Mouse (Mus musculus) intestine, embryonic 15.5 days (tissue): Measurements from ENCODE around the gene Amer2. TPM values are rescaled to one million over a fixed set of nuclear protein-coding genes. Genes with fewer than 3 reads are reported as not detected.
"Not testable (repeated sequence)": the region's sequence is repeated elsewhere in the genome, so short reads cannot be mapped to it uniquely, and the experiment has no call there.

Experiments
- ATAC-seq: fragments of 200-750 bp; cut with Nextera tagmentation; 2 replicates; pipeline ENCODE4 v1.8.0; 2017; ENCODE audit warnings: moderate TSS enrichment, moderate library complexity
- H3K27ac ChIP-seq: fragments of 300-500 bp; sonication (generic); 2 replicates; pipeline ENCODE4 v1.5.1; 2015; ENCODE audit warnings: mild to moderate bottlenecking, inconsistent platforms
- H3K27me3 ChIP-seq: fragments of 300-500 bp; sonication (generic); replicated peaks from 2 replicates; pipeline ENCODE4 v1.6.1; 2015; ENCODE audit warnings: inconsistent platforms
- H3K36me3 ChIP-seq: fragments of 300-500 bp; sonication (generic); 2 replicates; pipeline ENCODE4 v1.6.1; 2015; ENCODE audit warnings: inconsistent platforms
- H3K4me1 ChIP-seq: fragments of 300-500 bp; sonication (generic); replicated peaks from 2 replicates; pipeline ENCODE4 v1.6.1; 2015; ENCODE audit warnings: inconsistent platforms
- H3K4me2 ChIP-seq: fragments of 300-500 bp; sonication (generic); replicated peaks from 2 replicates; pipeline ENCODE4 v1.6.1; 2015; ENCODE audit warnings: mild to moderate bottlenecking, inconsistent platforms
- H3K4me3 ChIP-seq: fragments of 300-500 bp; sonication (generic); replicated peaks from 2 replicates; pipeline ENCODE4 v1.5.1; 2015; ENCODE audit warnings: inconsistent platforms
- H3K9ac ChIP-seq: fragments of 300-500 bp; sonication (generic); 2 replicates; pipeline ENCODE4 v1.6.1; 2015; ENCODE audit warnings: inconsistent platforms
- H3K9me3 ChIP-seq: fragments of 300-500 bp; sonication (generic); 2 replicates; pipeline ENCODE4 v1.6.1; 2016; ENCODE audit warnings: inconsistent platforms
- WGBS: fragments of 180-500 bp; shearing (Covaris S2); methylation state at CpG from one replicate; pipeline ENCODE4 v1.1.7; 2015; 5-methylcytosine and 5-hydroxymethylcytosine counted together
- polyA plus RNA-seq: library from polyadenylated mRNA; unstranded; fragments of >200 nt; fragmentation: Nextera tagmentation; extraction: Ambion mirVana; gene quantifications from 2 replicates; pipeline ENCODE4 v1.2.1, GENCODE M21; 2015

Gene Amer2
- 1.5 TPM in 2 replicates for polyA plus RNA-seq

DNA sequence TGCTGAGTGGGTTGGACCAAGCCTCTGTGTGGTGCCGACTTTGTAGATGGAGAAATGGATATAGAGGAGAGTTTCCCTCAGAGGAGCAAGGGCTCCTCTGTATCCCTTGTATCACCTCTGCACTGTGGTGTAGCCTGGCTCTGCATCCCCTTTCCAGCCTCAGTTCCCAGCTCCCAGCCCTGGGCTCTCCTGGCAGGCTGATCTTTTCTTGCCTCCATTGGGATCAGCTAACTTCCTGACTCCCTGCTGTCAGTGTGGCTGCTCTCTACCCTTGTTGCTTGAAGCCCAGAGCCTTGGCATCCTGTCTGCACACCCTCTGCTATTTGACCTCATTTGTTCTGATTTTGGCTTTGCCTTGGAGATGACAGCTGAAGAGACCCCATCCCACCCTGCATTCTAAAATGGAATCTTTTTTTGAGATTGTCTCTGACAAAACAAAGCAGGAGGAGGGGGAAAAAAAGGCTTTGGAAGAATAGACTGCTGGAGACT, at the start of gene Amer2:
Gene Amer2 (plus strand): TSS at position 439 of the 489 bp plus-strand sequence.
- no peak for ATAC-seq
- Histone ChIP-seq H3K4me1 (no peaks in the 10 kb centered on the region), H3K27me3 (no peaks in the 10 kb centered on the region; the same call in 1 of the 2 replicates), H3K4me2 (no peak within 1 kb of the TSS), H3K9me3 (no peaks in the 10 kb centered on the region), H3K27ac (no peak within 1 kb of the TSS), H3K36me3 (no peaks in the 10 kb centered on the region), H3K9ac (no peak within 1 kb of the TSS), H3K4me3 (no peak within 1 kb of the TSS)
- 47% methylated on average over 1 of the region's 1 CpGs for WGBS

DNA sequence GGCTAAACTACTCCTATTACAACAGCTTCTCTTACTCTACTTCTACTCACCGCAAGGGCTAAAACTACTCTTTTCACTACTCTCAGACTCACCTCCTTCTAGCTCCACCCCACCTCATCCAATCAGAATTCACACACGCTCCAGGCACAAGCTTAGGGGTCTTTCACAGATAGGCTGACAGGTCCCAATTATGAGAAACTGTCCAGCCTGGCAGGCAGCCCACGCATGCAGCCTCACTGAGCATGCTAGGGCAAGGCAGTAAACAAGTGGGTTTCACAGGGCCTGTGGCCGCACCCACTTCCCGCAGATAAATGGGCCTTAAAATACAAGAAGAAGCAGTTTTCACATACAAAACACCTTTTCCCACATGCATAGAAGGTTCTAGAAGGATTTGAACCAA, 33.1 kb upstream of the Amer2 start:
- H3K36me3 ChIP-seq, H3K4me1 ChIP-seq, H3K4me3 ChIP-seq, H3K27ac ChIP-seq, H3K4me2 ChIP-seq, H3K9ac ChIP-seq, H3K27me3 ChIP-seq, H3K9me3 ChIP-seq, ATAC-seq: not testable (repeated sequence)
- WGBS = 82% methylated on average over 5 of the region's 5 CpGs

DNA sequence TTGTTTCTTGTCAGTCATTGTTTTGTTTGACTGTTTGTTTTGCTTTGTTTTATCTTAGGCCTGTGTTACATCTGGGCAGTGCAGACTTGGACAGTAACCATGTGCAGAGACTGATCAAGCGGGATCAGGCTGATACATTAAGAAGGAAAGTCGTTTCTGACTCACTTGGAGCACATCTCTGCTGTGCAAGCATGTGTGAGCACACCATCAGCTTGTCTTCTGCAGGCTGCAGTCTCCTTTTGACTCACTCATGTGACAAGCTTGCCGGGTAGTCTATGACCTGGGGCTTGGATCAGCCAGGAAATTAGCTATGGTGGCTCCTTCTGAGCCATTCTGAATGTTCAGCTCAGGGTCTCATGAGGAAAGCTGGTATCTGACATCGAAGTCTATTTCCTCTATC, 32.5 kb upstream of the Amer2 start:
- Histone ChIP-seq H3K9ac (no peak overlapping the region), H3K4me2 (no peak overlapping the region), H3K27me3 (no peaks in the 10 kb centered on the region), H3K4me1 (no peaks in the 10 kb centered on the region), H3K9me3 (no peaks in the 10 kb centered on the region), H3K36me3 (no peaks in the 10 kb centered on the region), H3K27ac (no peak overlapping the region), H3K4me3 (no peak overlapping the region)
- 70% methylated on average over 4 of the region's 4 CpGs for whole genome bisulfite sequencing
- no peak for ATAC-seq

DNA sequence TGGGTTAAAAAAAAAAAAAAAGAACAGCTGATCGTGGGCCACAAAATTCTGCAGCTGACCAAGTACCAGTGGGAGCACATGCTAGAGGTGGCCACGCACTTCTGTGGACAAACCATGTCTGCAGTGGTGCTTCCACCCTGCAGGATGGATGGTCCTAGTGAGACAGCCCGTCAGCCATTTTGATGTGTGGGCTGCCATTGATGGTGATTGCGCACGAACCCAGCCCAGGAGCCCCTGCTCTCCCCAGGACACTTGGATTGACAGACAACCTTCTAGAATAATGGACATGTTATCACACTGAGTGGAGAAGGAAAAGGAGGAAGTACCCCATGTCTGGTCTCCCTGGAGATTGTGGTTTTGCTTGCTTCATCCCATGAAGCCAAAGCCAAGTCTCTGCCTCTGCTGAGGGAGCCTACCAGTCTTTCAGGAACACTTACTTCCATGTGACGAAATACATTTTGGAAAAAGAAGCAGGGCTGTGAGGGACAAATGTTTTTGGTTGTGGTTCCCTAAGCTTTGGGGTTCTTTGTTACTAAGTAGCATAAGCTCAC, 27.7 kb upstream of the Amer2 start:
- H3K36me3 ChIP-seq = no peaks in the 10 kb centered on the region
- ATAC-seq = no peak
- H3K4me1 ChIP-seq = no peaks in the 10 kb centered on the region
- H3K27me3 ChIP-seq = no peaks in the 10 kb centered on the region
- 91% methylated on average over 6 of the region's 6 CpGs for WGBS
- no peaks in the 10 kb centered on the region for H3K9me3 ChIP-seq
- H3K9ac ChIP-seq = no peak overlapping the region
- no peak overlapping the region for H3K4me3 ChIP-seq
- no peak overlapping the region for H3K4me2 ChIP-seq
- no peak overlapping the region for H3K27ac ChIP-seq

DNA sequence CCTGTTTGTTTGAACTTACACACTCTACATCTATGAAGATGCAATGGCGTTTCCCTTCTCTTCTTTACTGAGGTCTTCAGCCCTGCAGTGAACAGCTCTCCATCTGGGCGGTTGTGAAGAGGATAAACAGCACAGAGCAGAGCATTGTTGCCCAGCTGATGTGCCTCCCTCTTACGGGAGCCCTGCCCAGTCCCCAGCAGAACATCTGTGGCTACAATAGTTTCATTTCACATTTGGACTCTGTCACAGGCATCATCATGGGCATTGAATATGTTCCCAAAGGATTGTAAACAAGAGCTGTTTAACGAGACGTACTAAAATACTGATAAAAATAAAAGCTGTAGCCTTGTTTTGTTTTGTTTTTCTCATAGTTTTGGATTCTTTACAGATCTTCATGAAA, 14.7 kb upstream of the Amer2 start:
- no peak for ATAC-seq
- Histone ChIP-seq H3K36me3 (no peaks in the 10 kb centered on the region), H3K4me1 (no peaks in the 10 kb centered on the region), H3K27me3 (no peaks in the 10 kb centered on the region), H3K9me3 (no peaks in the 10 kb centered on the region), H3K27ac (no peak overlapping the region), H3K4me2 (no peak overlapping the region), H3K9ac (no peak overlapping the region), H3K4me3 (no peak overlapping the region)
- 86% methylated on average over 5 of the region's 5 CpGs for WGBS

DNA sequence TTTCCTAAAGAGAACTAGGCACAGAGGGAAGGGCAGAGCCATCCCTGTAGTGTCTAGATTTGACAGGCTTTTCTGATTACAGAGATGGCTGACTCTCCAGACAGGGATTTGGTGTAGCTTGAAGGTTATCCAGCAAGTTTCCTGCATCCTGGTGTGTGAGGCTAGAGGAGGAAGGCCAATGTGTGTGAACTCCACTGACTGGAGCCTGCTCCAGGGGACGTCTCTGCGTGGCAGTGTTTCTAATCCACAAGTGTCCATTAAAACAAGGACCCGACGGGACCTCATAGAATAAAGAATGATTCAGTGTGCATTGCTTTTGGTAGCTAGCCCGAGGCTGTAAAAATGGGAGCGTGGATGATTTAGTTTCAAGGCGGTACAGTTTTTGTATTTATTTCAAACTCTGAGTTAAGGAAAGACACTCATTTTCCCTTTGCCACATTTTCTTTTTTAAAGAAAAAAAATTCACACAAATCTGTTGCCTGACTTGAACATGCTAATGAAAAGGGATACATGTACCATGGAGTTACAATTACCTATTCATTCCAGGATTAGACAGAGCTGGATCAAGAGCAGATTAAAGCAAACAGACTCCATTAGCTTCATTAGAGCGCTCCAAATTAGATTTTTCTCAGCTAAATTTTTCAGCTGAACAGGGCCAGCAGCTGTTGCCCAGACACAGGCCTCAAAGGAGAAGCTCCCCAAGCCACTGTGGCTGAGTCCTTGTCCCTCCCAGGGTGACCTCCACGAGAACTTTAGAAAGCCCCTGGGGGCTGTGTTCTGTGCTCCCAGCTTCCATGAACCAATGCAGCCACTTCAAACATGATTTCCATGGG, 11.5 kb upstream of the Amer2 start:
- no peak overlapping the region for H3K4me3 ChIP-seq
- WGBS = 72% methylated on average over 9 of the region's 9 CpGs
- no peaks in the 10 kb centered on the region for H3K4me1 ChIP-seq
- no peak overlapping the region for H3K27ac ChIP-seq
- no peak overlapping the region for H3K4me2 ChIP-seq
- H3K9me3 ChIP-seq = no peaks in the 10 kb centered on the region
- no peaks in the 10 kb centered on the region for H3K27me3 ChIP-seq
- H3K9ac ChIP-seq = no peak overlapping the region
- ATAC-seq = no peak
- H3K36me3 ChIP-seq = no peaks in the 10 kb centered on the region

DNA sequence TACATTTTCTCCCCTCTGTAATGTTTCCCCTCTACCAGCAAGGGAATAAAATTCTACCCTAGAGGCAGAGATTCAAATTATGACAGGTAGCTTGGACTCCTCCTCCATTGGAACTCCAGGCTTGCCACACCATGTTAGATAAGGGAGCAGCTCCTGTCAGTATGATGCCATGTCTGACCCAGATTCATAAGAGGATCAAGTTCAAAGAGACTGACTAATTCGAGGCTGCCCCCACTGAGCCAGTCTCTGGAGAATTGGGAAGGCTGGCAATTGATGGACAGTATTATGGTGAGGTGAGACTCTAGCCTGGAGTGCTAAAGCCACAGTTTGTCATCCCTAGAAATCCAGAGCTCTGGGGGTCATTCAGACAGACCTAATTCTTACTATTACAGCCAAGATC, 6.3 kb upstream of the Amer2 start:
- no peak overlapping the region for H3K4me2 ChIP-seq
- H3K4me1 ChIP-seq = no peaks in the 10 kb centered on the region
- H3K9ac ChIP-seq = no peak overlapping the region
- no peak for ATAC-seq
- no peaks in the 10 kb centered on the region for H3K27me3 ChIP-seq
- no peak overlapping the region for H3K4me3 ChIP-seq
- no peaks in the 10 kb centered on the region for H3K9me3 ChIP-seq
- 76% methylated on average over 1 of the region's 1 CpGs for WGBS
- no peaks in the 10 kb centered on the region for H3K36me3 ChIP-seq
- H3K27ac ChIP-seq = no peak overlapping the region

DNA sequence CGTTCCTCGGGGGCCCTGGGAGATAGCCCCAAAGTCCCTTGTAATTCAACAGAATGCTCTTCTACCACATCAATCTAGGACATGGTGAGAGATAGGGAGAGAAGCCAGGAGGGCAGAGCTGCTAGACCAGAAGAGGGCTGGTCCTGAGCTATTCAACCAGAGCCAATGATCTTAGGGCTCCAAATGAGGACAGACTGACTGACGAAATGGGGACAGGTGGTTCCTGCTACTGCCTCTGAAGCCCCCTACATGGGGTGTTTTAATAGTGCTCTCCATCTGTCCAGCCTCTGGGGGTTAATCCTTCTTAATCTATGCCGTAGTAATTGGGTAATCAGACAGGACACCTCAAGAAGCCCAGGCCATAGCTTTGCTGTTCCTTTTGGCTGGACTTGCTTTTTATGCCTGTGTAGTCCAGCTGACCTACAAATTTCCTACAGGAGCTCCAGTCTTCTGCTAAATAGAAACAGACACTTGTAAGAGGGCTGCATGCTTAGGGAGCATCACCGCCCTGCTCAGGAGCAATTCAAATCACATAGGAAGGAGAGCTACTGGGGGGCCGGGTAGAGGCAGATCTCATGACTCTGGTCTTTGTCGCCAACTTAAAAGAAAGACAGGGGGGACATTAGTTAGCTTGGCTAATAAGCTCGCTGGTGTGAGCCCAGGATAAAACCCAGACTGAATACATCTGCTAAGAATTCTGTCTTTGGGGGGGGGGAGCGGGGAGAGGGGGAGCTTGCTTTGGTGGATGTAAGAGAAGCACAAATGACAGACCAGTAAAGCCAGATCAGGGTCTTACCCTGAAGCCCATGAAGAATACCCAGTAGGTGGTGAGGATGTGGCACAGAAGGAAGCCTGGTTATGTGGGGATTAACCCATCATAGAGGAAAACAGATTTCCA, 4.0 kb upstream of the Amer2 start:
- Histone ChIP-seq H3K4me2 (no peak overlapping the region), H3K36me3 (no peaks in the 10 kb centered on the region), H3K27ac (no peak overlapping the region), H3K4me3 (no peak overlapping the region), H3K9ac (no peak overlapping the region), H3K27me3 (no peaks in the 10 kb centered on the region), H3K4me1 (no peaks in the 10 kb centered on the region), H3K9me3 (no peaks in the 10 kb centered on the region)
- WGBS = 68% methylated on average over 9 of the region's 9 CpGs
- no peak for ATAC-seq

DNA sequence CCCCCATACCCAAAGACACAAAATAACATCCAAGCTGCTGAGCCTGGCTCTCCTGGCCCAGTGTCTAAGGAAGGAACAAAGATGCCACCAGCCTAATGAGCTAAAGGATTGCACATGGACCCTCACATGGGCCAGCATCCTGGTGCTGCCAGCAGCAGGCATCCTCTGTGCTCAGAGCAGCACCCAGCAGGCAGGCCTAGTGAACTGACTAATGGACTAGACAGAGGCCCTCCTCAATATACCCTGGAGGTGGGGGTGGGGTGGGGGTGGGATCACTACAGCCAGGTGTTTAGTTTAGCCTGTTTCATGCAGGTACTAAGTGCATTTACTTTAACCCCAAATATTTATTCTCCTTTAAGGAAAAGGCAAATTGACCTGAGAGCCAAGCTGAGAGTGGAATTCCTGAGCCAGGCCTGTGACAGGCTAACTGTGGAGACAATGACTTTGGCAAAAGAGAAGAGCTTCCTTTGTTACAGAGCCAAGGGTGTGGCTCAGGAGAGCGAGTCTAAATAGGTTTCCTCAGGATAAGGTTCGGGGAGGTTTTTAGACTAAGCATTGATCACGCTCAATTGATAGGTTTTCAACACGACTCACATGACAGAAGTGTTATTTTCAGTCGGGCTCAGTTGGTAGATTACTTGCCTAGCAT, 3.3 kb upstream of the Amer2 start:
- no peaks in the 10 kb centered on the region for H3K4me1 ChIP-seq
- H3K4me2 ChIP-seq = no peak overlapping the region
- H3K36me3 ChIP-seq = no peaks in the 10 kb centered on the region
- no peak overlapping the region for H3K4me3 ChIP-seq
- WGBS = 58% methylated on average over 5 of the region's 5 CpGs
- H3K27me3 ChIP-seq = no peaks in the 10 kb centered on the region
- H3K27ac ChIP-seq = no peak overlapping the region
- ATAC-seq = no peak
- no peaks in the 10 kb centered on the region for H3K9me3 ChIP-seq
- no peak overlapping the region for H3K9ac ChIP-seq

DNA sequence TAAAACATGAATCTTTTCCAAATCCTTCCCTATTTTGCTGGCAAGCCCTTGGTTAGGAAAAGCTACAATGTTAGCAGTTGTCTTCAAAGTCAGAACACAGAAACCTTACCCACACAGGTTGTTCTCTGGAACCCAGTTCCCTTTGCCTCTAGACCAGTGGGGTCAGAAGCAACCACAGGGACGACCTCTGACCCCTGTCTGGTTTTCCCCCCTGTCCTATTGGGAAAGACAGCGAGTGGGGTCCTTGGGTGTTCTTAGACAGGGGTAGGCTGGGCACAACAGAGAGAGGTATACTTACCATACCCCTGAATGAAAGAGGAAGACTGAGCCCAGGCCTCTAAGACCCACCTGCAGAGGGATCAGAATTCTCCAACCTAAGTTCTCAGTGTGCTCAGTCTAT, 4.0 kb downstream of the Amer2 start:
- no peaks in the 10 kb centered on the region for H3K36me3 ChIP-seq
- H3K4me1 ChIP-seq = 0 out of 2 replicates have a peak, but pooled peaks cover 8% of the 10 kb centered on the region
- 90% methylated on average over 2 of the region's 2 CpGs for WGBS
- no peak overlapping the region for H3K4me3 ChIP-seq
- peaks cover 22% of the 10 kb centered on the region for H3K27me3 ChIP-seq
- H3K27ac ChIP-seq = no peak overlapping the region
- no peaks in the 10 kb centered on the region for H3K9me3 ChIP-seq
- H3K9ac ChIP-seq = no peak overlapping the region
- peak overlapping the region; percentile 99; the same call in 1 of the 2 replicates for H3K4me2 ChIP-seq
- no peak for ATAC-seq

DNA sequence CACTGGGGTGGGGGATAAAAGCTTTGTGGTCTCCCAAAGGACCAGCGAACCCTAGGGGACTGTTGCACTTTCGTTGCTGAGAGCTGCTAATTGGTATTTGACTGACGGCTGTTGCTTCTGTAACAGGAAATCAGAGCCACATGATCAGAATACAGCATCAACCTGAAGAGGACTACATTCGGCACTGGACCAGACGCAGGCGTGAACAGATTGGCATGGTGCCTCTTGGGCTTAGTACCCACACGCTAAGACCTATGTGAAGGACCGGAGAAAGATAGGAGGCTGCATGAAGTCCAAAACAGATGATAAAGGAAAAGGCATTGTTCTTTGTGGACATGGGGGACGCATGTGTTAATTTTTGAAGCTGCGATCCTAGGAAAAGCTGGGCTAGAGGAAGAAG, 4.5 kb downstream of the Amer2 start:
- Histone ChIP-seq H3K27me3 (peaks cover 22% of the 10 kb centered on the region), H3K9ac (peak overlapping the region; percentile 60; the same call in 1 of the 2 replicates), H3K27ac (no peak overlapping the region), H3K36me3 (no peaks in the 10 kb centered on the region), H3K4me1 (0 out of 2 replicates have a peak, but pooled peaks cover 8% of the 10 kb centered on the region), H3K4me2 (peak overlapping the region; percentile 99), H3K9me3 (no peaks in the 10 kb centered on the region), H3K4me3 (peak overlapping the region; percentile 60)
- no peak for ATAC-seq
- WGBS = 50% methylated on average over 10 of the region's 10 CpGs
